Mouse (Mus musculus) forelimb bud, embryonic 11.5 days (tissue): ENCODE measurements at regions not wholly inside any gene's neighbourhood (a gene's known extent, or its start where the extent isn't known, plus 50 kb on each side); places are given as distances from the start of the nearest gene placed in this dataset.

Experiments
- DNase-seq: peaks from one replicate; pipeline ENCODE4 v3.0.0-alpha.2; 2012; ENCODE audit warnings: low read depth, low spot score

DNA sequence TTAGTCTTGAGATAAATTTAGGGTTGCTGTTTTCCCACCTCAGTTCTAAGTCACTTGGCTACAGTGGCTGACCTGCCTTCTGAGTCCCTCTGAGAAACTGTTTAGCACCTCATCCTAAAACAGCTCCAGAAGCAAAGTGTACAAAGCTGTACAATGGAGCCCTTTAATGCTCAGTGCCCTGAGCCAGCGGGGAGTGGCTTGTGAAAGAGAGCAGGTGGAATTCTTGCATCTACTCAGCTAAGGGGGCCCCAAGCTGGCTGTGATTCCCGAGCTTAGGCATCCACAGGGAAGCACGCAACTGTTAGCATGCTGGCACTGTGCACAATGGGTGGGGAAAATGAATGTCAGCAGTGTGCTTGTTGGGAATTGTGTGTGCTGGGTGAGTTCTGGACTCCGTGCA is 63.2 kb upstream of the Kcnj15 start:
- DNase-seq, result no peak

DNA sequence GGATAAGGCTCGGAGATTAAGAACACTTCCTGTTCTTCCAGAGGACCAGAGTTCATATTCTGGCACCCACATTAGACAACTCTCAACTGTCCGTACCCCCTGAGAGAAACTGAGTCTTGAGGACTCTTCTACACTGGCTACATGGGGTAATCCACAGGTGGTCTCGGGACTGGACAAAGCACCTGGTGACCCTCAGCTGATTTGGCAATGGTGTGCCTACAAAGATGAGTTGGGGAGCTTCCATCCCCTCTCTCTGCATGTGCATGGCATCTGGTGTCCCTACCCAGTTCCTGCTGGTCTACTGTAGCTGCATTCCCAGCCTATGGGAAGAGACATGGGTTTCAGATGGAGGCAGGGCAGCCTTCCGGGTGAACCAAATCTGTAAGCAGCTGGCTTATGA is 61.2 kb upstream of the Kcnj15 start:
- no peak for DNase-seq

DNA sequence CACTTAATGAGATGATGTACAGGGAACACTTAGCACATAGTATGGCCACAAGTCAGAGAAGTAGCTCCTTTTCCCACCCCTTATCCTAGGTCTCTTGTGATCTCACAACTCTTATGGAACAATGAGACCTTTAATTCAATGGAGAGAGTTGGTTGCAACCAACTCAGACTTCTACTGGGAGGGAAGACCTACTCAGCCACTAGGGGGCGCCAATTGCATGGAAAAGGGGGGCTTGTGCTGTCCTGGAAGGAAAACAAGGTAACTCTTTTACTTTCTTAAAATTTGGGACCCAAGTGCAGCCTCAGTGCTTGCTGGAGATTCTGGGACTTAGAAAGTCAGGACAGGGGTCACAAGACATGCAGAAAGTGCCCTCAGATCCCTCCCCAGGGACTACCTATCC is 60.7 kb upstream of the Kcnj15 start:
- peak; percentile 76 for DNase-seq

DNA sequence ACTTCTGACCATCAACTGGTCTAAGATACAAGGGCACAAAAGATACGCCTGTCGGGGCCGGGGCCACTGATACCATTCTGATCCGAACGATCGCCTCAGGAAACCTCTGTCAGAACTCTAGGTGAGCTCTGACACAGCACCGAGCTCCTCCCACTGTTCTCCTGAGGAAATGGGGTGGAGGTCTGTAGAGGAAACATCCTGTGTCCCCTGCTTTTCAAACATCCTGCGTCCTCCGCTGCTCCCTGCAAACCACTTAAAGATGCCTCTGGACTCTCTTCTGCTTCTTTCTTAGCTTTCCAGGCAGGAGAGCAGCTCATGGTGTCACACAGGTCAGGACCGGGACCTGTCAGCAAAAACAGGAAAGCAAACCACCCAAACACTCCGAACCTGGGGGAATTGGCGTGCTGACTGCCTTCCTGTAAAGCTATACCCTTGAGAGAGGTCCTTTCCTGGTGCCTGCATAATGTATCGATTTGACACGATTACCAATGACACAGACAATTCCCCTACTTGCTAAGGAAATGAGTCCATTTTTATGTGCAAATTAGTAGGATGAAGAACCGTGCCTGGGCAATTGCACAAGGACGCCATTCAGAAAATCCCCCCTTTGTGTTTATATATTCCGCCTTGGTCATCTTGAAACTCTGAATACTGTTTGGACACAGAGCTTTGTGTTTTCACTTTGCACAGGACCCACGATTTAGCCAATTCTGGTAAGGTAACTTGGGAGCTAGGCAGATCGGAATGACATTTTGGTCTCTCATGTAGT is 58.4 kb upstream of the Kcnj15 start:
- no peak for DNase-seq

DNA sequence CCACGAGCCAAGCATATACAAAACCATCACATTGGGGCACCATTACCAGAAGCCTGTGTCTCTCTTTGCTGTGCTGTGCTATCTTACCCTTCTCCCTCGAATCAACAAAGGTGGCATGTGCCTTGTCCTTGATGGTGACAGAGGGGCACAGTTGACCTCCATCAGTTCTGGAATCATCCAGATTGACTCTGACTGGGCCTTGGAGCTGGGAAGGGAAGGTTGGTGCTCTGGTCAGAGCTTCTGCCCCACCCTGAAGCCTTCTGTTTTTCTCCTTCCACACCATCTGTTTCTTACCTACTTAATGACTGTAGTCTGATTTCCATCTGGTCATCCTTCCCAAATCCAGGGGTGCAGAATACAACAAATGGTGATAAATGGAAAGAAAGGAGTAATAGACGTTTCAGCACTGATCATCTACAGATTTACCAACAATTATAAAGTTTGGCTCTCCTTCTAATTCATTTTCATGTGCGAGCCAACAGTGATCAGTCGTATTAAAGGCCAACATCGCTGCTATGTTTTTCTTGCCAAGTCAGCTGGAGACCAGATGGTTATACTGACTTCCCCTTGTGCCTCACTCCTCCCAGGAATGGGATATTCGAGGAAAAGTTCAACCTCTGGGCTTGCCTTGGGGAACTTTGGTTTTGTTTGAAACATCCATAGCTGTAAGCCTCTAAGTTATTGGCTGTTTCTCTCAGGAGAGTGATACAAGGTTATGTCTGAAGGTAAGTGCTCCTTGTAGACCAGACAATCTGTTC is 55.1 kb upstream of the Kcnj15 start:
- DNase-seq, result no peak

DNA sequence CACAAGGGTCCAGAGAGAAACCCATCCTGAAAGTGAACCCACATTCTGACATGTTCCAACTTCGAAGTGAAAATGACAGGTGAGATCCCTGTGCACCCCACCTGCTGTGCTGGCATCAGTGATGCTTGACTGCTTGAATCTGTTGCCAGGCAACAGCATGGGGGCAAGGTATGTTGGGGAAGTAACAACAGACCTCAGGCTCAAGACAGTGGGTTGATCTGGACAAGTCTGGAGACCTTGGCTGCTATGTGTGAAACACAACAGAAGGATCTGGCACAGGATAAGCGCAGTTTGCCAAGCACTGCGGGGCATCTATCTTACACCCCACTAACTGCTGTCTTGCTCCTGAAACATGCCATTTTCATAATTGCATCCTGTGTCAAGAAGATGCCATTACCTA is 54.3 kb upstream of the Kcnj15 start:
- DNase-seq, result no peak

DNA sequence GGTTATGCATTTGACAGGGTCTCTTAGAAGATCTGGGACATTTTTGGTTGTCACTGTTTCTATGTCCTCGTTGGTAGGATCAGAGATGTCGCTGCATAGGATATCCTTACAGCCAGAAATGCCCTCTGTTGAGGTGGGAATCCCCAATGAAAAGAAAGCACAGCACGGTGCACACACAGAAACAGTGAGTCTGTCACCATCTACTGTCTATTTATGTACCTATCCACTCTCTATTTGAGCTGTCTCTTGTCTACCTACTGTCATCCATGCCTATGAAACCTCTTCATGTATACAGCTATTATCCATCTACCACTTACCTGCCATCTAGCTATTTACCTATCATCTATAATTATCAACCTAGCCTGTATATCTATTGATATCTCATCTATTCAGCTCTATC is 53.6 kb upstream of the Kcnj15 start:
- no peak for DNase-seq

DNA sequence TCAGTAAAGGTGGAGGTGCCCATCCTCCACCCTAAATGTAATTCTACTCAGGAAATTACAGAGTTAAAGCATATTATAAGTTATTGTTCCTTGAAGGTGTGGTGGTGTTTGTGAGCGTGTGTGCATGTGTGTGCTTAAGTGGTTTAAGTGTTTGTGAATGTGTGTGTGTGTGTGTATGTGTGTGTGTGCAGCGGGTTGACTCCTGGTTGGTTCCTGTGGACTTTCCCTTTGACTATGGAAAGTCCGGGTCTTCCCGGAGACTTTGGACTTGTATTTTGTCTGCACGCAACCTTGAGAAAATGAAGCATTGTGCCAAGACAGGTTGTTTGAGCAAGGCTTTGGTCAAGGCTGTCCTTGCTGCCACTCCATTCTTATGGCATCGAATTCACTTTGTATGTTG is 52.9 kb upstream of the Kcnj15 start:
- DNase-seq, result no peak

DNA sequence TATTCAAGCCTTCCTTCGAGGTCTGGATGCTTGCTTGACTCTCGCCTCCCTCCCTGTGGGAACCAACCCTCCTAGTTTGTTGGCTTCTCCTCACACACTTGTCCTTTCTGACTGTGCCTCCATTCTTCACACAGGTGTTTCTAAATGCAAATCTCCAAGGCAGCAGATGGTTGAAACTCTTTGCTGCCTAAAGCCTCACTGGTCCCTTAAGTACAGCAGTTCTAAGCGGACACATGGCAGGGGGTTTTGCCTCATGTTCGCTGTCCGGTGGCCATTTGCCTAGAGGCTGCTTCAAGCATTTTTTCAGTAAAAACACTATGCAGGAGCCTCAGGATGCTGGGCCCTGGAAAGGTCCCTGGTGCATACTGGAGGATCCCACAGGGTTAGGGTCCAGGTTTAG is 50.9 kb upstream of the Kcnj15 start:
- DNase-seq, result no peak

DNA sequence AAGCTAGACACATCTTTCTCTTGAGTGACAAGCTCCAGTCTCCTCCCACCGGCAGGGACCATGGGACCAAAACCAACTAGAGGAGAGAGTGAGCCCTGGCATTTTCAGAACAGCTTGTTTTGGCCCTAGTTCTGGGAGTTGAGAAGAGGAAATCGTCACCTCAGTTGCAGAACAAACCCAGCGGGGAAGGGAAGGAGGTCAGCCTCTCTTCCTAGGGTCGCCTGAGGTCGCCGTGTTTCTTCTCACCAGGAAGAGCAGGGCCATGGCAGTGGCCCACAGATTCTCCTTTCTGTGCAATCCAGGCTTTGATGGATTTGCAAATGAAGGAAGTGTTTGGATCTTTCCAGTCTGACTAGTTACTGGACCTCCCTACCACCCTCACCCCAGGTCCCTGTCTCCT is 49.8 kb upstream of the Kcnj15 start:
- DNase-seq, result no peak
